Mouse (Mus musculus): ENCODE measurements around the gene Myh4.

- TF ChIP-seq GATA1 (IDR thresholded peaks at IDR 0.05; ENCODE audit: borderline replicate concordance, low read length), result no peak
- TF ChIP-seq FLI1 (IDR thresholded peaks at IDR 0.05; ENCODE audit: low read length), result no peak
These were observed 9.1 kb upstream of the Myh4 start for GRCm38 (mm10) chr11:67228731-67229130.
